Comparison of ENCODE assay signal across 8 mouse cellular contexts in genomic region chr12:52001544-52001943, GRCm38 (mm10). TPM values are rescaled to one million over a fixed set of nuclear protein-coding genes. Genes with fewer than 3 reads are reported as not detected.
DNase-seq lines count a peak whose midpoint lies in the region; TF ChIP-seq lines count a peak whose summit lies in the region.
"Had no signal": no experiment of that assay in that cellular context is flagged by ENCODE, and none has a peak within 500 bp of the region (broad histone marks: within the 10 kb centered on the region; RNA-seq: fewer than 3 reads in every experiment).

No protein-coding gene starts in this region.

- peak; percentile 67 for DNase-seq in ZHBTc4 (ENCODE audit: low read depth, low spot score)
- peak; percentile 86 for DNase-seq in embryo, embryonic 10.5 days (ENCODE audit: low spot score)
- DNase-seq in heart, adult 9 months (ENCODE audit: low spot score in 2 of 2) = peak; percentile 52 to 79
- peak; percentile 56 to 91 for DNase-seq in layer of hippocampus, adult 18-20 months (ENCODE audit: low spot score in 2 of 2)
- DNase-seq in lung, postnatal 36 days = peak; percentile 93
- peak; percentile 42 for DNase-seq in right cerebral cortex, postnatal 25 days

- H3K27me3 ChIP-seq in E14TG2a.4 (ENCODE audit: insufficient read depth, low read length) = no peaks in the 10 kb centered on the region

- no peak overlapping the region for H3K4me3 ChIP-seq in E14TG2a.4 (replicated peaks; ENCODE audit: low read length)

- peak; percentile 26; the same call in 1 of the 2 replicates for TF ChIP-seq CTCF in E14TG2a.4 (conservative IDR thresholded peaks at IDR 0.05; ENCODE audit: low read length)

- peaks cover 49% of the 10 kb centered on the region for H3K36me3 ChIP-seq in E14TG2a.4 (ENCODE audit: insufficient read depth, low read length)

- no peaks in the 10 kb centered on the region for H3K9me3 ChIP-seq in E14TG2a.4 (ENCODE audit: low read length)

- peaks cover 16% of the 10 kb centered on the region for H3K4me1 ChIP-seq in E14TG2a.4 (replicated peaks; ENCODE audit: low read depth, low read length)

RNA-seq across cellular contexts. Expression of gene Dtd2, which starts 4.8 kb away (rescaled TPM):
- 10 to 100 TPM; 10.2 to 10.8 TPM for total RNA-seq in layer of hippocampus, adult 18-20 months (2021)

RNA-seq across cellular contexts. Expression of gene Gpr33, which starts 26.3 kb away (rescaled TPM):
- not detected for total RNA-seq in layer of hippocampus, adult 18-20 months (2021)
- total RNA-seq: left cerebral cortex, postnatal 36 days had no signal

RNA-seq across cellular contexts. Expression of gene Heatr5a, which starts 30.4 kb away (rescaled TPM):
- total RNA-seq in layer of hippocampus, adult 18-20 months (2021) = 1 to 10 TPM; 7.0 to 7.8 TPM

Comparison
In these comparisons a context has a peak if more than half of its experiments do, and no peak if none do; other contexts are left out.
1. DNase-seq: peak in every context shown above with its lines; median percentile 93 in lung, postnatal 36 days; 86 in embryo, embryonic 10.5 days; 74 in layer of hippocampus, adult 18-20 months; 67 in ZHBTc4; 66 in heart, adult 9 months; 42 in right cerebral cortex, postnatal 25 days.